Mouse (Mus musculus): ENCODE measurements at regions not wholly inside any gene's neighbourhood (a gene's known extent, or its start where the extent isn't known, plus 50 kb on each side); places are given as distances from the start of the nearest gene placed in this dataset.

DNA sequence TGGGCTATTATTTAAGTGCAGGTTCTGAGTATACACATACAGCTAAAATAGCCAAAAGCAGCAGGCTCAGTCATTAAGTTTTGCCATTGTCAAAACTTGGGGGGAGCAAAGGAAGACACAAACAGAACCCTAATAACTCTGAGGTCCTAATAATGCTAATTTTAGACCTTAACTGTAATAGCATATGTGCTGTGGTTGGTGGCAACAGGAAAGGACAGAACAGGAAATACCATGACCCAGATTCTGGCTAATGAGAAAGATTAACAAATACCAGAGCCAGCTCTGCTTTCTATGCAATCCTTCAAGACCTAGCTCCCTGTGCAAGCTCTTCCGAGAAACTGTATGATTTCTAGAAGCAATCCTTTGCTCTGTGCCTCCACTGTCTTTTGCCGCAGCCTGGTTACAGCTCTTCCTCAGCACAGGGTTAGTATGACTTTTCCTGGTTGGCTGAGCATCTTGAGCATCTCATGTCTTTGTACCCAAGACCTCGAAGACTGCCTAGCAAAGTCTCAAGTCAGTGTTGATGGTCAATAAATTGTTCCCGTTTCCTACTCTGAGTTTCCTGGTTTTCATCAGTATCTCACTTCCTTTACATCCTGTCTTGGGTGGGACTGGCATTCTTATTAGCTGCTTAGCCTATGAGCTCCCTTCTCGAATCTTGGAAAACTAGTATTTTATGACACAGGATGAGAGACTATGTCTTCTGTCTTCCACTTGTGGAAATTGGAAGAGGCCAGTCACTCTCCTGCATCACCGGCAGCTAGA lies 49.9 kb upstream of the Eed start:
- WGBS: 64% methylated on average over 6 of the region's 6 CpGs
- Histone ChIP-seq H3K27ac (ENCODE audit: low read length) (peak overlapping the region; percentile 85), H3K27me3 (ENCODE audit: control insufficient read depth, insufficient read depth, low read length) (no peaks in the 10 kb centered on the region), H3K4me1 (ENCODE audit: control insufficient read depth, insufficient read depth, low read length) (peaks cover 30% of the 10 kb centered on the region), H3K4me3 (replicated peaks; ENCODE audit: low read length) (no peak overlapping the region), H3K36me3 (ENCODE audit: control insufficient read depth, insufficient read depth, low read length) (no peaks in the 10 kb centered on the region), H3K9ac (ENCODE audit: low read length) (peak overlapping the region; percentile 6; the same call in 1 of the 2 replicates), H3K9me3 (replicated peaks; ENCODE audit: control insufficient read depth, low read length) (no peaks in the 10 kb centered on the region), H3K4me2 (ENCODE audit: low read depth, low read length) (0 out of 2 replicates have a peak overlapping the region, but pooled peaks have one; percentile 28)
- ATAC-seq (ENCODE audit: insufficient read depth, low FRiP score): 0 out of 2 replicates have a peak, but pooled peaks have one; percentile 20

DNA sequence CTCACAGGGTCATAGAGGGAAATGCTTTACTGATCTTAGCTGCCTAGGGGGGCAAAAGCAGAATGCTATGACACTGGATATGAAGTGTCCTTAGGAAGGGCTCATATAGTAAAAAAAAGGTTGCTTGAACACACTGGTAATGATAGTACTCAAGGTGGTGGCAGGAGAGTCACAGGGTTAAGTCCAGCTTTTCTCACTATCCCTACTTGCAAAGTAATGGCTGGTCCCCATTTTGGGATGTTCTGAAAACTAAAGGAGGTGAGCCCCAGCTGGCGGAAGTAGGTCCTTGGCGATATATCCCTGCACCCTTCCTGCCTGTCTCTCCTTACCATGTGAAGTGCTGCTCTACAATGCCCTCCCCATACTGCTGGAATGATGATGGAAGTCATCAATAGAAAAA lies 52.3 kb upstream of the Eed start:
- H3K4me1 ChIP-seq (ENCODE audit: control insufficient read depth, insufficient read depth, low read length): peaks cover 25% of the 10 kb centered on the region
- H3K9ac ChIP-seq (ENCODE audit: low read length): no peak overlapping the region
- ATAC-seq (ENCODE audit: insufficient read depth, low FRiP score): no peak
- no peak overlapping the region for H3K4me3 ChIP-seq (replicated peaks; ENCODE audit: low read length)
- no peak overlapping the region for H3K27ac ChIP-seq (ENCODE audit: low read length)
- 98% methylated on average over 2 of the region's 2 CpGs for WGBS
- no peaks in the 10 kb centered on the region for H3K9me3 ChIP-seq (replicated peaks; ENCODE audit: control insufficient read depth, low read length)
- H3K36me3 ChIP-seq (ENCODE audit: control insufficient read depth, insufficient read depth, low read length): no peaks in the 10 kb centered on the region
- no peaks in the 10 kb centered on the region for H3K27me3 ChIP-seq (ENCODE audit: control insufficient read depth, insufficient read depth, low read length)
- no peak overlapping the region for H3K4me2 ChIP-seq (ENCODE audit: low read depth, low read length)

DNA sequence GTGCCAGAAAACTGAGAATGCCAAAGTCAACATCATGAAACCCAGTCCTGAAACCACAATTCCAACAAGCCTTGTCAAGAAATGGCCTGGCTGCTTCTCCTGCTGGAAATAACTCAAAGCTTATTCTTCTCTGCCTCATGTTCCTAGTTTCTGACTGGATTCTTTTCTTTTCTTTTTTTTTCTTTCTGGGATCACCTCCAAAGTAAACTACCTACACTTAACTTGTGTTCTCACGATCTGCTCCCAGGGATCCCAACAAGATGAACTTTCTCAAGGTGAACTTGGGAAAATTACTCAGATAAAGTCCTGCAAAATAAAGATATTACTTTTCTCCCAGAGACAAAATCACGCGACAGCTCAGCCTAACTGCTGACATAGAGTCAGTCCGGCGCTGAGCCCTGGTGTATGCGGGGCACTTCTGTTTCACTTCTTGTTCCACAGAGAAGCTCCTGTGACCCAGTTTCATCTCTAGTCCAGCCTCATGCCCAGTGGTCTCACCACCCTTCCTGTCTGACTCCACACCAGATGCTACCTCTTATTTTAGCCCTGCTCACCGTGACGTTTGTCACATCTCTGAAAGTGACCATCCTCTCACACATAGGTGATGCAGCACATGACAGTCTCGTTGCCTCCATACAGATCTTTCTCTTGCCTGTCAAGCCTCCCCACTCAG lies 53.0 kb upstream of the Eed start:
- Histone ChIP-seq H3K36me3 (ENCODE audit: control insufficient read depth, insufficient read depth, low read length) (no peaks in the 10 kb centered on the region), H3K9ac (ENCODE audit: low read length) (no peak overlapping the region), H3K4me1 (ENCODE audit: control insufficient read depth, insufficient read depth, low read length) (peaks cover 23% of the 10 kb centered on the region), H3K27ac (ENCODE audit: low read length) (peak overlapping the region; percentile 26; the same call in 1 of the 2 replicates), H3K4me3 (replicated peaks; ENCODE audit: low read length) (no peak overlapping the region), H3K9me3 (replicated peaks; ENCODE audit: control insufficient read depth, low read length) (no peaks in the 10 kb centered on the region), H3K4me2 (ENCODE audit: low read depth, low read length) (no peak overlapping the region), H3K27me3 (ENCODE audit: control insufficient read depth, insufficient read depth, low read length) (no peaks in the 10 kb centered on the region)
- 71% methylated on average over 9 of the region's 9 CpGs for WGBS
- no peak for ATAC-seq (ENCODE audit: insufficient read depth, low FRiP score)

DNA sequence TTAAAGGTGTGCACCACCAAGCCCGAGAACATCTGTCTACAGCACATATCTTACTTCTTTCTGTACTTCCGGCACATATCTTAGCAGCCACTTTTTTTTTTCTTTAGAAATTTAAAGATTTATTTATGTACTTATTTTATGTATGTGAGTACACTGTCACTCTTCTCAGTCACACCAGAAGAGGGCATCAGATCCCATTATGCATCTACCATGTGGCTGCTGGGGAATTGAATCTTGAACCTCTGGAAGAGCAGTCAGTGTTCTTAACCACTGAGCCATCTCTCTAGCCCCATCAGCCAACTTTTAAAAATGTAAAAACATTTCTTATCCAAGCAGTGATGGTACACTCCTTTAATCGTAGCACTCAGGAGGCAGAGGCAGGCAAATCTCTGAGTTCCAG lies 53.7 kb upstream of the Eed start:
- Histone ChIP-seq H3K4me1 (ENCODE audit: control insufficient read depth, insufficient read depth, low read length) (peaks cover 21% of the 10 kb centered on the region), H3K4me2 (ENCODE audit: low read depth, low read length) (no peak overlapping the region), H3K9ac (ENCODE audit: low read length) (no peak overlapping the region), H3K9me3 (replicated peaks; ENCODE audit: control insufficient read depth, low read length) (no peaks in the 10 kb centered on the region), H3K36me3 (ENCODE audit: control insufficient read depth, insufficient read depth, low read length) (no peaks in the 10 kb centered on the region), H3K27ac (ENCODE audit: low read length) (peak overlapping the region; percentile 26; the same call in 1 of the 2 replicates), H3K4me3 (replicated peaks; ENCODE audit: low read length) (no peak overlapping the region), H3K27me3 (ENCODE audit: control insufficient read depth, insufficient read depth, low read length) (no peaks in the 10 kb centered on the region)
- 89% methylated on average over 3 of the region's 3 CpGs for WGBS
- ATAC-seq (ENCODE audit: insufficient read depth, low FRiP score): no peak

DNA sequence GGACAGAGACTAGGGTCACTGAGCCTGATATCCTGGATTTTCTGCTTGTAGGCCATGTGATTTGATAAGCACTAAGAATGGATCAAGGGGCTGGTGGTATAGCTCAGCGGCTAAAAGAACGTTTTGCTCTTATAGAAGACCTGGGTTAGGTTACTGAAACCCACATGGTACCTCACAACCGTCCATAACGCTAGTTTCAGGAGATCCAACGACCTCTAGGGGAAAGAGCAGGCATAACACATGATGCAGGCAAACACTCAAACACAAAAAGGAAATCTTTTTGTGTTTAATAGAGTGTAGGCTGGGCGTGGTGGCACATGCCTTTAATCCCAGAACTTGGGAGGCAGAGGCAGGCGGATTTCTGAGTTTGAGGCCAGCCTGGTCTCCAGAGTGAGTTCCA lies 54.6 kb upstream of the Eed start:
- WGBS: 73% methylated on average over 7 of the region's 7 CpGs
- Histone ChIP-seq H3K36me3 (ENCODE audit: control insufficient read depth, insufficient read depth, low read length) (no peaks in the 10 kb centered on the region), H3K4me1 (ENCODE audit: control insufficient read depth, insufficient read depth, low read length) (peaks cover 15% of the 10 kb centered on the region), H3K27ac (ENCODE audit: low read length) (no peak overlapping the region), H3K9me3 (replicated peaks; ENCODE audit: control insufficient read depth, low read length) (no peaks in the 10 kb centered on the region), H3K27me3 (ENCODE audit: control insufficient read depth, insufficient read depth, low read length) (no peaks in the 10 kb centered on the region), H3K9ac (ENCODE audit: low read length) (no peak overlapping the region), H3K4me3 (replicated peaks; ENCODE audit: low read length) (no peak overlapping the region), H3K4me2 (ENCODE audit: low read depth, low read length) (no peak overlapping the region)
- ATAC-seq (ENCODE audit: insufficient read depth, low FRiP score): no peak

DNA sequence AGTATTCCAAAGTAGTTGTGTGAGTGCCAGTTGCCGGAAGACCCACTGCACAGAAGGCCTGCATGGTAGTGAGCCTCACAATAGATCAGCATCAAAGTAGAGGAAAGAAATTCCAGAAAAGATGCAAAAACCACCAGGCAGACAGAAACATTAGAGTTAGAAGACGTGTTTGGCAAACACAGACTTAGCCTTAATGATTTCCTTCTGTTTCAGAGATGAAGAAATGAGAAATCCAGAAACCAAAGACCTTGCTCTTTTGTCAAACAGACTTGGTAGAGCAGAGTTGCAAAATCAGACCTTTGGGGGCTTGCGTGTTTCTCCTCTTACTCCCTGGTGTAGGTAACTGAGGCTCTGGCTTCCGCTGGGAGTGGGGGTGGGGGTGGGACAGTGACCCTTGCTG lies 57.0 kb upstream of the Eed start:
- no peak overlapping the region for H3K4me3 ChIP-seq (replicated peaks; ENCODE audit: low read length)
- no peak overlapping the region for H3K9ac ChIP-seq (ENCODE audit: low read length)
- no peaks in the 10 kb centered on the region for H3K27me3 ChIP-seq (ENCODE audit: control insufficient read depth, insufficient read depth, low read length)
- peaks cover 29% of the 10 kb centered on the region; the same call in 1 of the 2 replicates for H3K4me1 ChIP-seq (ENCODE audit: control insufficient read depth, insufficient read depth, low read length)
- H3K4me2 ChIP-seq (ENCODE audit: low read depth, low read length): no peak overlapping the region
- no peaks in the 10 kb centered on the region for H3K36me3 ChIP-seq (ENCODE audit: control insufficient read depth, insufficient read depth, low read length)
- H3K9me3 ChIP-seq (replicated peaks; ENCODE audit: control insufficient read depth, low read length): no peaks in the 10 kb centered on the region
- WGBS: 79% methylated on average over 4 of the region's 4 CpGs
- ATAC-seq (ENCODE audit: insufficient read depth, low FRiP score): no peak
- H3K27ac ChIP-seq (ENCODE audit: low read length): no peak overlapping the region

DNA sequence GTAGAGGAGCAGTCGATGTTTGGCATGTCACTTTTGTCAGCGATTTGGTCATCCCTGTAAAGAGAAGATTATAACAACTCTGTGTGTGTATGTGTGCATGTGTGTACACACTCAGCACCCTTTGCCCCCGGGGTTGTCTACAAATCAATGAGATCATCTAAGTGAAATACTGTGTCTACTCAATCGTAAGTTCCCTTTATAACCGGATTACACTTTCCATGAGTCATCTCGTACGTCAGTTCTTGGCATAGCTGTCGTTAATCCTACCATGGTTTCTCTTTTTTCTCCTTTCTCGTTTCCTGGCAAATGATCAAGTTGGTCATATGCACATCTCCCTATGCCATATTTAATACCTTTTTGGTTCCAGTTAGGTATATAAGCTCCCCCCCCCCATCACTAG lies 58.7 kb upstream of the Eed start:
- H3K27ac ChIP-seq (ENCODE audit: low read length): no peak overlapping the region
- no peak overlapping the region for H3K4me2 ChIP-seq (ENCODE audit: low read depth, low read length)
- H3K9me3 ChIP-seq (replicated peaks; ENCODE audit: control insufficient read depth, low read length): no peaks in the 10 kb centered on the region
- 58% methylated on average over 9 of the region's 9 CpGs for WGBS
- no peaks in the 10 kb centered on the region for H3K27me3 ChIP-seq (ENCODE audit: control insufficient read depth, insufficient read depth, low read length)
- peak; percentile 19; the same call in 1 of the 2 replicates for ATAC-seq (ENCODE audit: insufficient read depth, low FRiP score)
- no peak overlapping the region for H3K4me3 ChIP-seq (replicated peaks; ENCODE audit: low read length)
- peaks cover 30% of the 10 kb centered on the region; the same call in 1 of the 2 replicates for H3K4me1 ChIP-seq (ENCODE audit: control insufficient read depth, insufficient read depth, low read length)
- H3K36me3 ChIP-seq (ENCODE audit: control insufficient read depth, insufficient read depth, low read length): no peaks in the 10 kb centered on the region
- H3K9ac ChIP-seq (ENCODE audit: low read length): no peak overlapping the region

DNA sequence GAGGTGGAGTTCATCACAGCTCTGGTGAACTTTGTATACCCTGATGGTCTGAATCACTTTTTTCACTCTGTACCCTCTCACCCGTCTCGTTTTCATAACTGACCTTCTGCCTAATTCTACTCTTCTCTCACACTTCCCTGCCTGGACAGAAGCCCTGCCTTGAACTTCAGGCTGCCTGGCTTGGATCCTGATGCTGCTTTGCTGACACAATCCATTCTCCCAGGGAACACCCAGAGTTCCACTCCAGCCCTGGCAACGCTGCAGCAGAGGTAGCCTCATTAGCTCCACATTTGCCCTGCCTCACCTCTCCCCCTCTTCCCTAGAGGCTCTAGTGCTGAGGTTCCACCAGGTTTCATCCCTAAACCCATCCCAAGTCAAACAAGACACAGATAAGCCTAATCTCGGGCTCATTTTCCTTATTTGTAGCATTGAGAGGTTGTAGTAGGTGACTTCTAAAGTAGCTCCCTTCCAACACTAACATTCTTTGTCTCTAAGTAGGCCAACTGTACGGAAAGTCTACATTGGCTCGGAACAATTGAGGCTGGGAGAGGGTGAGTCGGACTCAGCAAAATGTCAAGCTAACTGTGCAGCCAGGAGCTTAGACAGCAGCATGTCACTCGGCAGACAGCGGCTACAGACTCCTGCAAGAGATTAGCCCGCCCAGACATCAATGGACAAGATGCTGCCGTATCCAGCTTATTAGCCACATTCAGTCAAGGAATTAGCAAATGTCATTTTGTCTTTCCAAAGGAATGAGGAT lies 60.0 kb upstream of the Eed start:
- Histone ChIP-seq H3K27me3 (ENCODE audit: control insufficient read depth, insufficient read depth, low read length) (no peaks in the 10 kb centered on the region), H3K36me3 (ENCODE audit: control insufficient read depth, insufficient read depth, low read length) (no peaks in the 10 kb centered on the region), H3K4me1 (ENCODE audit: control insufficient read depth, insufficient read depth, low read length) (peaks cover 30% of the 10 kb centered on the region; the same call in 1 of the 2 replicates), H3K9me3 (replicated peaks; ENCODE audit: control insufficient read depth, low read length) (no peaks in the 10 kb centered on the region), H3K4me2 (ENCODE audit: low read depth, low read length) (no peak overlapping the region), H3K4me3 (replicated peaks; ENCODE audit: low read length) (no peak overlapping the region), H3K27ac (ENCODE audit: low read length) (peak overlapping the region; percentile 84), H3K9ac (ENCODE audit: low read length) (no peak overlapping the region)
- ATAC-seq (ENCODE audit: insufficient read depth, low FRiP score): no peak
- WGBS: 70% methylated on average over 11 of the region's 11 CpGs

DNA sequence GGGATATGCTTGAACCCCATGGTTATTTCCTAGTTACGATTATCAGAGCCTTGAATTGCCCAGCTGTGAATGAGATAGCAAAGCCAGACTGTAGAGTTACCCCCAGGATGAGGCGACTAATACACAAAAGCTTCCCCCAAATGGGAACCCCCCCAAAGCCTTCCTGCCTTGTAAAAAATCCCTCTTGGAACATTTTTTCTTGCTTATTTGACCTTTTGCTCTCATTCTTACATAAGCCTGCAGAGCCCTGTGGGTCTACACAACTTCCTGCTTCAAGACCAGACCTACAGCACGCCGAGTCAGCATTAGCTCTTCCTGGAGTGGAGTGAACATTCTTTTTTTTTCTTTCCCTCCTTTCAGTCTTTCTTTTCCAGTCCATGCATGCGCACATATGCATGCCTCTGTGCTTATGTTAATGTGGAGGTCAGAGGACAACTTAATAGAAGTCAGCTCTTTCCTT lies 60.8 kb upstream of the Eed start:
- WGBS: 38% methylated on average over 5 of the region's 5 CpGs
- no peaks in the 10 kb centered on the region for H3K36me3 ChIP-seq (ENCODE audit: control insufficient read depth, insufficient read depth, low read length)
- no peaks in the 10 kb centered on the region for H3K9me3 ChIP-seq (replicated peaks; ENCODE audit: control insufficient read depth, low read length)
- peak overlapping the region; percentile 84 for H3K27ac ChIP-seq (ENCODE audit: low read length)
- H3K4me3 ChIP-seq (replicated peaks; ENCODE audit: low read length): no peak overlapping the region
- no peak overlapping the region for H3K4me2 ChIP-seq (ENCODE audit: low read depth, low read length)
- H3K9ac ChIP-seq (ENCODE audit: low read length): no peak overlapping the region
- H3K4me1 ChIP-seq (ENCODE audit: control insufficient read depth, insufficient read depth, low read length): peaks cover 37% of the 10 kb centered on the region
- ATAC-seq (ENCODE audit: insufficient read depth, low FRiP score): peak; percentile 54; the same call in 1 of the 2 replicates
- no peaks in the 10 kb centered on the region for H3K27me3 ChIP-seq (ENCODE audit: control insufficient read depth, insufficient read depth, low read length)

Measured in stomach, embryonic 16.5 days (tissue).